In genomic region chr1:132144223-132144622, GRCm38 (mm10) we compare ENCODE assay signal across 10 mouse cellular contexts. TPM values are rescaled to one million over a fixed set of nuclear protein-coding genes. Genes with fewer than 3 reads are reported as not detected.
A peak's percentile ranks its signal among the peaks of the same experiment; 100 is the strongest.
DNase-seq lines count a peak whose midpoint lies in the region; ATAC-seq lines count a peak whose summit lies in the region.
"Had no signal": no experiment of that assay in that cellular context is flagged by ENCODE, and none has a peak within 500 bp of the region (broad histone marks: within the 10 kb centered on the region; RNA-seq: fewer than 3 reads in every experiment).

No protein-coding gene starts in this region.

- intact Hi-C loops in gastrocnemius, postnatal 14 days (cut with DNase I; ENCODE audit: low total_unique reads) = no loop called here

- no peaks in the 10 kb centered on the region for H3K27me3 ChIP-seq in embryonic facial prominence, embryonic 11.5 days (ENCODE audit: control insufficient read depth, insufficient read depth, low read length)
- peaks cover 5% of the 10 kb centered on the region; the same call in 1 of the 2 replicates for H3K27me3 ChIP-seq in hindbrain, embryonic 15.5 days
- no peaks in the 10 kb centered on the region for H3K27me3 ChIP-seq in midbrain, embryonic 15.5 days (replicated peaks)
- H3K27me3 ChIP-seq in limb, embryonic 10.5 days (ENCODE audit: low read depth, poor library complexity, severe bottlenecking) = peaks cover 21% of the 10 kb centered on the region; the same call in 1 of the 2 replicates

- no peak overlapping the region for H3K9ac ChIP-seq in embryonic facial prominence, embryonic 11.5 days (replicated peaks; ENCODE audit: low read length)
- no peak overlapping the region for H3K9ac ChIP-seq in hindbrain, embryonic 15.5 days
- no peak overlapping the region for H3K9ac ChIP-seq in midbrain, embryonic 15.5 days
- H3K9ac ChIP-seq: limb, embryonic 15.5 days had no signal

- no peaks in the 10 kb centered on the region for H3K4me1 ChIP-seq in embryonic facial prominence, embryonic 11.5 days (ENCODE audit: control insufficient read depth, insufficient read depth, low read length)
- H3K4me1 ChIP-seq in hindbrain, embryonic 15.5 days (replicated peaks) = peaks cover 21% of the 10 kb centered on the region
- peaks cover 25% of the 10 kb centered on the region for H3K4me1 ChIP-seq in midbrain, embryonic 15.5 days
- peaks cover 33% of the 10 kb centered on the region for H3K4me1 ChIP-seq in limb, embryonic 10.5 days

- ATAC-seq in embryonic facial prominence, embryonic 11.5 days (replicated peaks; ENCODE audit: insufficient number of reproducible peaks, low FRiP score, low TSS enrichment, low read depth) = no peak
- peak; percentile 75 for ATAC-seq in hindbrain, embryonic 15.5 days (ENCODE audit: low FRiP score, low read depth)
- ATAC-seq in midbrain, embryonic 15.5 days (replicated peaks) = peak; percentile 87

- H3K36me3 ChIP-seq in embryonic facial prominence, embryonic 11.5 days (replicated peaks; ENCODE audit: control insufficient read depth, insufficient read depth, low read depth, low read length) = no peaks in the 10 kb centered on the region
- H3K36me3 ChIP-seq in hindbrain, embryonic 15.5 days = no peaks in the 10 kb centered on the region
- H3K36me3 ChIP-seq in midbrain, embryonic 15.5 days (replicated peaks) = no peaks in the 10 kb centered on the region
- H3K36me3 ChIP-seq in limb, embryonic 10.5 days = no peaks in the 10 kb centered on the region
- H3K36me3 ChIP-seq: limb, embryonic 15.5 days had no signal

- no peak overlapping the region for H3K4me2 ChIP-seq in embryonic facial prominence, embryonic 11.5 days (ENCODE audit: low read depth, low read length)
- peak overlapping the region; percentile 13; the same call in 1 of the 2 replicates for H3K4me2 ChIP-seq in hindbrain, embryonic 15.5 days
- no peak overlapping the region for H3K4me2 ChIP-seq in midbrain, embryonic 15.5 days
- H3K4me2 ChIP-seq: limb, embryonic 15.5 days had no signal

- WGBS in embryonic facial prominence, embryonic 11.5 days = 20% methylated on average over 2 of the region's 2 CpGs
- 10% methylated on average over 2 of the region's 2 CpGs for WGBS in hindbrain, embryonic 15.5 days
- WGBS in midbrain, embryonic 15.5 days = 8% methylated on average over 2 of the region's 2 CpGs
- WGBS in limb, embryonic 10.5 days = 57% methylated on average over 2 of the region's 2 CpGs

- peak; percentile 52 for DNase-seq in ES-CJ7 (ENCODE audit: low read depth, low spot score)
- peak; percentile 51 for DNase-seq in embryonic facial prominence, embryonic 11.5 days (ENCODE audit: low spot score)
- DNase-seq in spleen, postnatal 4 days (ENCODE audit: low spot score in 2 of 2) = no peak
- DNase-seq in limb, embryonic 10.5 days (ENCODE audit: low spot score) = no peak
- DNase-seq in gastrocnemius, postnatal 14 days = no peak
- no peak for DNase-seq in natural killer cell, adult 2 months (ENCODE audit: low spot score in 2 of 2)
- DNase-seq: gastrocnemius, postnatal 25 days had no signal

- no peak overlapping the region for H3K4me3 ChIP-seq in embryonic facial prominence, embryonic 11.5 days (ENCODE audit: low read depth, low read length)
- no peak overlapping the region for H3K4me3 ChIP-seq in hindbrain, embryonic 15.5 days
- no peak overlapping the region for H3K4me3 ChIP-seq in midbrain, embryonic 15.5 days
- no peak overlapping the region for H3K4me3 ChIP-seq in limb, embryonic 10.5 days
- H3K4me3 ChIP-seq: limb, embryonic 15.5 days had no signal

- H3K9me3 ChIP-seq in embryonic facial prominence, embryonic 11.5 days (replicated peaks; ENCODE audit: control insufficient read depth, low read length) = no peaks in the 10 kb centered on the region
- no peaks in the 10 kb centered on the region for H3K9me3 ChIP-seq in hindbrain, embryonic 15.5 days
- no peaks in the 10 kb centered on the region for H3K9me3 ChIP-seq in midbrain, embryonic 15.5 days
- H3K9me3 ChIP-seq in limb, embryonic 10.5 days (replicated peaks) = no peaks in the 10 kb centered on the region
- H3K9me3 ChIP-seq: limb, embryonic 15.5 days had no signal

- H3K27ac ChIP-seq in embryonic facial prominence, embryonic 11.5 days (replicated peaks; ENCODE audit: low read depth, low read length) = no peak overlapping the region
- no peak overlapping the region for H3K27ac ChIP-seq in hindbrain, embryonic 15.5 days (replicated peaks)
- peak overlapping the region; percentile 66 for H3K27ac ChIP-seq in midbrain, embryonic 15.5 days
- no peak overlapping the region for H3K27ac ChIP-seq in limb, embryonic 10.5 days
- H3K27ac ChIP-seq: limb, embryonic 15.5 days had no signal

RNA-seq across cellular contexts. Expression of gene Cdk18, which starts 4.7 kb away (rescaled TPM):
- polyA plus RNA-seq in embryonic facial prominence, embryonic 11.5 days (2014; fragmentation: Nextera tagmentation; extraction: Ambion mirVana) = 1.6 and 2.3 TPM in 2 replicates
- polyA plus RNA-seq in hindbrain, embryonic 15.5 days (2015; fragmentation: Nextera tagmentation; extraction: Ambion mirVana) = 1.00 and 1.1 TPM in 2 replicates
- 1.1 and 1.5 TPM in 2 replicates for polyA plus RNA-seq in midbrain, embryonic 15.5 days (2015; fragmentation: Nextera tagmentation; extraction: Ambion mirVana)
- polyA plus RNA-seq in limb, embryonic 10.5 days (2016; fragmentation: Nextera tagmentation; extraction: Ambion mirVana) = 3.7 TPM in 2 replicates
- 1 to 10 TPM in 1 of 2 experiments, under 1 TPM in 1; 0.92 to 1.6 TPM for total RNA-seq in gastrocnemius, postnatal 14 days (2021)

RNA-seq across cellular contexts. Expression of gene Lemd1, which starts 47.0 kb away (rescaled TPM):
- 1.1 and 3.4 TPM in 2 replicates for polyA plus RNA-seq in embryonic facial prominence, embryonic 11.5 days (2014; fragmentation: Nextera tagmentation; extraction: Ambion mirVana)
- polyA plus RNA-seq in hindbrain, embryonic 15.5 days (2015; fragmentation: Nextera tagmentation; extraction: Ambion mirVana) = 14.1 and 16.2 TPM in 2 replicates
- 14.9 and 19.8 TPM in 2 replicates for polyA plus RNA-seq in midbrain, embryonic 15.5 days (2015; fragmentation: Nextera tagmentation; extraction: Ambion mirVana)
- 1.3 and 1.7 TPM in 2 replicates for polyA plus RNA-seq in limb, embryonic 10.5 days (2016; fragmentation: Nextera tagmentation; extraction: Ambion mirVana)
- total RNA-seq in gastrocnemius, postnatal 14 days (2021) = not detected
- total RNA-seq: gastrocnemius, postnatal 25 days had no signal

RNA-seq across cellular contexts. Expression of gene AC124108.1, which starts 47.0 kb away (rescaled TPM):
- 0.65 and 0.99 TPM in 2 replicates for polyA plus RNA-seq in embryonic facial prominence, embryonic 11.5 days (2014; fragmentation: Nextera tagmentation; extraction: Ambion mirVana)
- 2.7 and 2.8 TPM in 2 replicates for polyA plus RNA-seq in hindbrain, embryonic 15.5 days (2015; fragmentation: Nextera tagmentation; extraction: Ambion mirVana)
- polyA plus RNA-seq in midbrain, embryonic 15.5 days (2015; fragmentation: Nextera tagmentation; extraction: Ambion mirVana) = 3.7 and 3.8 TPM in 2 replicates
- 0.64 and 0.65 TPM in 2 replicates for polyA plus RNA-seq in limb, embryonic 10.5 days (2016; fragmentation: Nextera tagmentation; extraction: Ambion mirVana)
- total RNA-seq in gastrocnemius, postnatal 14 days (2021) = not detected
- total RNA-seq: gastrocnemius, postnatal 25 days had no signal

Comparison
In these comparisons a context has a peak if more than half of its experiments do, and no peak if none do; other contexts are left out.
1. DNase-seq: peak in ES-CJ7 (single experiment) and embryonic facial prominence, embryonic 11.5 days (single experiment); none in spleen, postnatal 4 days (0 of 2), limb, embryonic 10.5 days (single experiment), gastrocnemius, postnatal 14 days (single experiment) and natural killer cell, adult 2 months (0 of 2).